Mouse (Mus musculus) heart, embryonic 11.5 days (tissue): ENCODE data around the gene Akap6. TPM values are rescaled to one million over a fixed set of nuclear protein-coding genes. Genes with fewer than 3 reads are reported as not detected.
A peak's percentile ranks its signal among the peaks of the same experiment; 100 is the strongest.

ENCODE experiments used
- ATAC-seq: fragments of 200-750 bp; cut with Nextera tagmentation; replicated peaks from 2 replicates; pipeline ENCODE4 v1.8.0; 2017; ENCODE audit warnings: moderate library complexity; ENCODE audit not compliant: insufficient number of reproducible peaks, low FRiP score, low TSS enrichment
- H3K27ac ChIP-seq: fragments of 300-500 bp; sonication (generic); 2 replicates; pipeline ENCODE4 v1.5.1; 2014; ENCODE audit warnings: mild to moderate bottlenecking, low read depth, low read length
- H3K27me3 ChIP-seq: fragments of 300-500 bp; sonication (generic); 2 replicates; pipeline ENCODE4 v1.6.1; 2014; ENCODE audit warnings: mild to moderate bottlenecking, low read length, mixed read lengths; ENCODE audit not compliant: control insufficient read depth, insufficient read depth
- H3K36me3 ChIP-seq: fragments of 300-500 bp; sonication (generic); 2 replicates; pipeline ENCODE4 v1.6.1; 2014; ENCODE audit warnings: mild to moderate bottlenecking, low read length, moderate library complexity, mixed read lengths; ENCODE audit not compliant: control insufficient read depth, insufficient read depth
- H3K4me1 ChIP-seq: fragments of 300-500 bp; sonication (generic); 2 replicates; pipeline ENCODE4 v1.6.1; 2014; ENCODE audit warnings: low read length; ENCODE audit not compliant: control insufficient read depth, insufficient read depth
- H3K4me2 ChIP-seq: fragments of 300-500 bp; sonication (generic); 2 replicates; pipeline ENCODE4 v1.6.1; 2014; ENCODE audit warnings: mild to moderate bottlenecking, moderate library complexity
- H3K4me3 ChIP-seq: fragments of 300-500 bp; sonication (generic); 2 replicates; pipeline ENCODE4 v1.5.1; 2014; ENCODE audit warnings: low read depth, low read length
- H3K9ac ChIP-seq: fragments of 300-500 bp; sonication (generic); 2 replicates; pipeline ENCODE4 v1.6.1; 2014; ENCODE audit warnings: mild to moderate bottlenecking, low read depth, low read length, moderate library complexity
- H3K9me3 ChIP-seq: fragments of 300-500 bp; sonication (generic); replicated peaks from 2 replicates; pipeline ENCODE4 v1.6.1; 2016; ENCODE audit warnings: low read length; ENCODE audit not compliant: control insufficient read depth
- WGBS: fragments of 180-500 bp; shearing (Covaris S2); extraction: QIAGEN DNeasy Blood & Tissue Kit; methylation state at CpG from one replicate; pipeline ENCODE4 v1.1.7; 2014; ENCODE audit not compliant: insufficient replicate concordance; 5-methylcytosine and 5-hydroxymethylcytosine counted together
- polyA plus RNA-seq: library from polyadenylated mRNA; unstranded; fragments of >200 nt; fragmentation: Nextera tagmentation; extraction: Ambion mirVana; gene quantifications from 2 replicates; pipeline ENCODE4 v1.2.1, GENCODE M21; 2014

The Akap6 gene
- polyA plus RNA-seq, 1 experiment from 2014 or later, result 6.7 TPM

DNA sequence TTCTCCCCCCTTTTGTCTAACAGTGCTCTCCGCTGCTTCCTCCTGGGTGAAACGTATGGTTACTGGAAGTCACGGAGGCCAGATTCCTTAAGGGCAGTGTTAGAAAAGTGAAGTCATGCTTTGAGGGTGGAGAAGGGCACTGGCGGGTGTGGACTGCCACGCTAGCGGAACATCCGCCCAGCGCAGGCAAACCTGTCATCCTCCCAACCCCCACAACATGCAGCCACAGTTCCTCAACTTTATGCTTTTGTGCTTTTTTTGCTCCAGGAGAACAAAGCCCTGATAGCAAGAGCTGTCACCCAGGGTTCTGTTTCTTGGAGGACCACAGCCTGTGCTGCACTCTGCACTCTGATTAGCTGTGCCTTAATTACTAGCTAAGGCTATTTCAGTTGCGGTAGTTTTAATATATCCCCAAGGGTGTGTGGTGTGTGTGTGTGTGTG, 2.0 kb downstream of the Akap6 start:
- no peaks in the 10 kb centered on the region for H3K9me3 ChIP-seq
- ATAC-seq, result no peak
- H3K4me3 ChIP-seq, result 0 out of 2 replicates have a peak overlapping the region, but pooled peaks have one; percentile 23
- H3K4me2 ChIP-seq, result peak overlapping the region; percentile 38
- no peaks in the 10 kb centered on the region for H3K36me3 ChIP-seq
- WGBS, result 37% methylated on average over 9 of the region's 9 CpGs
- H3K9ac ChIP-seq, result peak overlapping the region; percentile 44; the same call in 1 of the 2 replicates
- no peak overlapping the region for H3K27ac ChIP-seq
- H3K4me1 ChIP-seq, result peaks cover 3% of the 10 kb centered on the region; the same call in 1 of the 2 replicates
- no peaks in the 10 kb centered on the region for H3K27me3 ChIP-seq

DNA sequence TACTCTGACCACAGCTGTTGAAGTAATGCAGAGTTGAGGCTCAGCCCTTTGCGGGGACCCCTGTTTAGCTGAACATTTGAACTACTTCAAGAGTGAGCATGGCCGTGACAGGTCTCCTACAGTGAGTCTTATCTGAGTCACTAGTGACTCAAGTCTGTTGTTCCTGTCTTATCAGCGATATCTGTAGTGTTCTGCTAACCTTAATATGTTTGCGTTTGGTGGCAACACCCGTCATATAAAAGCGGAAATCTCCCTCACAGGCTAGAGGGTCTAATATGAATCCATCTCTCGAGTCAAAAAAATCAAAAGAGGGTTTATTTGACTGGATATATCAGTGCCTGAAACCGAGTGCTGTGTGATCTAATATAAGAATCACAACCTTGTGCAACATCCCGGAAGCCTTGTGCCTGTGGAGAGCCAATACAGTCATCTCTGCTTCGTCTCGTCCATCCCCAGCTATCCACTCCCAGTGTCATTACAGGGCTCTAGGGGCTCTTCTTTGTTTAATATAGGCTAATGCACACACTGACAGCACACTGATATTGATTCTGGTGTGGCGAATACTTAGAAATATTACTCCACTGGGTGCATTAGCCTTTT, 3.3 kb downstream of the Akap6 start:
- H3K4me1 ChIP-seq, result peaks cover 3% of the 10 kb centered on the region; the same call in 1 of the 2 replicates
- 73% methylated on average over 12 of the region's 12 CpGs for WGBS

DNA sequence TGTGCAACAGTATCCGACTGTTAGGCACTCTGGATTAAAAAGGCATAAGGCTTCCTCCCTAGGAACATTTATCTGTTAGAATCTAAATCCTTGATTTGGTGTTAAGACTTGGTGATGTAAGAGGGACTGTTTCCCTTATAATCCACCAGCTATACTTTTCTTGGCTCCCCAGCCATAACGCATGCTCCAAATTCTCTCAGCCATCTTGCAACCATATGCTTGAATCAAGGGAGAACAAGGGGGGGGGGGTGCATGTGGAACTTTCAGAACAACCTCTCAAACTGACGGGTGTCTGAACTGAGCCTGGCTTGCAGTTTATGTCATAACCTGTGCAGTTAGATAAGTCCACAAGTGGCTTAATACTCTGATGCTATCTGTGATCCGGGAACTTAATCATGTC, 4.9 kb downstream of the Akap6 start:
- Histone ChIP-seq H3K27me3 (no peaks in the 10 kb centered on the region), H3K36me3 (no peaks in the 10 kb centered on the region), H3K27ac (no peak overlapping the region), H3K9me3 (no peaks in the 10 kb centered on the region), H3K4me1 (peaks cover 3% of the 10 kb centered on the region; the same call in 1 of the 2 replicates), H3K4me3 (no peak overlapping the region), H3K9ac (no peak overlapping the region), H3K4me2 (no peak overlapping the region)
- no peak for ATAC-seq
- 65% methylated on average over 4 of the region's 4 CpGs for whole genome bisulfite sequencing

More for the DNA sequence above, 3.3 kb downstream of the Akap6 start:
- H3K4me2 ChIP-seq, result no peak overlapping the region
- no peak overlapping the region for H3K27ac ChIP-seq
- ATAC-seq, result no peak
- H3K4me3 ChIP-seq, result no peak overlapping the region
- H3K27me3 ChIP-seq, result no peaks in the 10 kb centered on the region
- no peak overlapping the region for H3K9ac ChIP-seq
- H3K9me3 ChIP-seq, result no peaks in the 10 kb centered on the region
- no peaks in the 10 kb centered on the region for H3K36me3 ChIP-seq

DNA sequence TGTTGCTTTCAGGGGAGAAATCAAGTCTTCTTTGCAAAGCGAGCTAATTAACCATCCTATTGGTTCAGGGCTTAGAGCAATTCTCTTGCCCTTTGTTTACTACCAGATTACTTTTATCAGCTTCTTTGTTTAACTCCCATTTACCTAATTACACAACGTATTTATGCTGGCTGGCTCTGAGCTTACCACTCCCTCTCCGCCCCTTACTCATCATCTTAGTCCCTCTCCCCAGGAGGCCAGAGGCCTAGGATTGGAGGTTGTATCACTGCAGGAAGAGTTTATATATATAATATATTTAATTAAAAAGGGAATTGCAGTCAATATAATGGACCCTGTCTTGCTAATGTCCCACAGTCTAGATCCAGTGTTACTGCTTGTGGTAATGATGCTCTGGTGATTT, 5.6 kb downstream of the Akap6 start:
- H3K27ac ChIP-seq, result no peak overlapping the region
- no peaks in the 10 kb centered on the region for H3K36me3 ChIP-seq
- no peak overlapping the region for H3K9ac ChIP-seq
- H3K4me2 ChIP-seq, result no peak overlapping the region
- peaks cover 3% of the 10 kb centered on the region; the same call in 1 of the 2 replicates for H3K4me1 ChIP-seq
- ATAC-seq, result no peak
- no peak overlapping the region for H3K4me3 ChIP-seq
- WGBS, result 73% methylated on average over 3 of the region's 3 CpGs
- H3K9me3 ChIP-seq, result no peaks in the 10 kb centered on the region
- no peaks in the 10 kb centered on the region for H3K27me3 ChIP-seq

DNA sequence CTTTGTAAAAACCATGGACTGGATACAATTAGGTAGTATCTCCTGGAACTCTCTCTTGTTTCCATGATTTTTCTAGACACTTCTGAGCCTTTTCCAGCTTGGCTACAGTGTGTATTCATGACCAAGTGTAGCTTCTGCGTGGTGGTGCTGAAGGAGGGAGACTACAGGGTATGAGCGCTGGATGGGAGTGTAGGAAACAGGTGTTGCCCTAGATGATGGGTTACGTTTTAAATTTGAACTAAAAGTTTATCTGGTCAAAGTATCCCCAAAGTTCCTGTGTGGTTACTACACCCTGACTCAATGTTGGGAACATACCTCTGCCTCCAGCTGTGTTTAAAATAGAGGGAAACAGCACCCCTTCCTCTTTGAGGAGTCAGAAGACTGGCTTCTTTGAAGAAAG, 12.2 kb downstream of the Akap6 start:
- no peak overlapping the region for H3K4me2 ChIP-seq
- no peak overlapping the region for H3K9ac ChIP-seq
- no peaks in the 10 kb centered on the region for H3K4me1 ChIP-seq
- H3K9me3 ChIP-seq, result no peaks in the 10 kb centered on the region
- WGBS, result 86% methylated on average over 3 of the region's 3 CpGs
- H3K27ac ChIP-seq, result no peak overlapping the region
- ATAC-seq, result no peak
- H3K36me3 ChIP-seq, result no peaks in the 10 kb centered on the region
- H3K27me3 ChIP-seq, result no peaks in the 10 kb centered on the region
- H3K4me3 ChIP-seq, result no peak overlapping the region

DNA sequence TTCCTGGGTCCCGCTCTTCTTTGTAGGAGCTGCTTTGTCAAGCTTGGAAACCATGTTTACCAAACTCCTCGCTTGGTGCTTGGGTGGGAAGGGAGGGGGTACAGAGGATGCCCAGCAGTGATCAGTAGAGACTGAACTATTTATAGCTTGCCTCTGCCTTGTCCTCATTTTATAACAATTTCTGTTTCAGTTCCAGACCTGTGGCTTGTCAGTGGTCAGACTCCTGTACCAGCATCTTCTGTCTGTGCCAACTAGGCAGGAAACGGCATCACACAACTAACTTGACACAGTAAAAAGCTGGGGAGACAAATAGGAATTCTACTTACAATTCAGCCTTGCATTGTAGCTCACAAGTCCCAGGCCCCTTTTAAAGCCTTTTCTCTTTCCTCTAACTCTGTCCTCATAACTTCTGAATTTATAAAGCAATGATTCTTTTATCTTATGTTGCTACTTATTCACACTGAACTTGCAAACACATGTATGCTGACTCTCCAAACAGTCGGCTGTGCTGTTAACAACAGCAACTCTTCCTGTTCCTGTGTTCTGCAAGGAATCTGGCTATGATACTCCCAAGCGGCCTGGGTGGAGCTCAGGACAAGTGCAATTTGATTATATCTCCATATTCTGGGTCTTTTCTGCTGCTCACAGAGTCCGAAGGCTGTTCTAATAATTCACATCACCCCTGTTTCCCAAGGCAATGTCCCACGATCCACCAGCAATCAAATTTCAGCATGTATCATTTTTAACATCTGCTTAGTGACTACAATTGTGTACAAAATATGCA, 12.9 kb downstream of the Akap6 start:
- Histone ChIP-seq H3K27me3 (no peaks in the 10 kb centered on the region), H3K27ac (no peak overlapping the region), H3K9ac (no peak overlapping the region), H3K36me3 (no peaks in the 10 kb centered on the region), H3K4me2 (no peak overlapping the region), H3K4me1 (no peaks in the 10 kb centered on the region), H3K4me3 (no peak overlapping the region), H3K9me3 (no peaks in the 10 kb centered on the region)
- 64% methylated on average over 7 of the region's 7 CpGs for WGBS
- no peak for ATAC-seq

DNA sequence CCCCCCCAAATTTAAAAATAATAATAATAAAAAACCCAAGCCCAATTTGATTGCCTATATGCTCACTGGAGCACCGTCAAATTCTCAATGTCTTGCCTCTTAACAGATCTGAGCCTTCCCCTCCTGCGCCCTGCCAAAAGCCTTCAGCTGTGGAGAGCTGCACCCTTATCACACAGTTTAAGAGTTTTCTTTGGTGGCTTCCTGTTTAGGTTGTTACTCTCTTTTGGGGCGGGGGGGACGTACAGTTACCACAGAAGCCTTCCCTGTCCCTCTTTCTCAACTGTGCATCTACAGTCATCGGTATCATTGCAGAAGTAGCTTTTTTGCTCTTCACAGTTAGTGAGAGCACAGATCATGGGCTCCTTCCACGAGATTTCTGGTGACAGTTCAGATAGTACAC, 19.2 kb downstream of the Akap6 start:
- 41% methylated on average over 6 of the region's 6 CpGs for WGBS
- Histone ChIP-seq H3K4me3 (no peak overlapping the region), H3K27me3 (no peaks in the 10 kb centered on the region), H3K9ac (no peak overlapping the region), H3K4me2 (no peak overlapping the region), H3K9me3 (no peaks in the 10 kb centered on the region), H3K36me3 (no peaks in the 10 kb centered on the region), H3K4me1 (no peaks in the 10 kb centered on the region), H3K27ac (no peak overlapping the region)
- no peak for ATAC-seq

DNA sequence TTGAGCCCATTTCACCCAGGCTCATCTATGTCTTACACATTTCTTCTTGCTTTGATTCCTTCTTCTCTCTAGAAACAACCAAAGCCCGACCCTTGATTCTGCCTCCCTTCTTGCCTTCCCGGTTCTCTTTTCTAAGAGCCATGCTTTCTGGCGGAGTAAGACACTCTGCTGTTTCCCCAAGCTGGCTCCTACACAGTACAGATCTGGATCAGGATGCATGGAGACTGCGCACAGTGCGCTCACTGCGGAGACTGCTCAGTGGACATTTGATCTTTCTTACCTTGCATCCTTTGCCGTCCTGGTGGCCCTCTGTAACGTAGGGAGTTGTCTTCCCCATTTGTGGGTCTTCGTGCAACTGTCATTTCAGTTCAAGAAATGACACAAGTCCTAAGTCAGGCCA, 20.0 kb downstream of the Akap6 start:
- no peak for ATAC-seq
- H3K36me3 ChIP-seq, result no peaks in the 10 kb centered on the region
- no peaks in the 10 kb centered on the region for H3K4me1 ChIP-seq
- WGBS, result 87% methylated on average over 9 of the region's 9 CpGs
- H3K27ac ChIP-seq, result no peak overlapping the region
- no peak overlapping the region for H3K4me3 ChIP-seq
- no peaks in the 10 kb centered on the region for H3K27me3 ChIP-seq
- H3K4me2 ChIP-seq, result no peak overlapping the region
- no peak overlapping the region for H3K9ac ChIP-seq
- H3K9me3 ChIP-seq, result no peaks in the 10 kb centered on the region
